Mouse (Mus musculus) ovary, postnatal 14 days (tissue): ENCODE measurements around the gene Tmem117.

ENCODE experiments used
- DNase-seq: peaks from one replicate; pipeline ENCODE4 v3.0.0; 2022; ENCODE audit warnings: low spot score

Tmem117 gene

DNA sequence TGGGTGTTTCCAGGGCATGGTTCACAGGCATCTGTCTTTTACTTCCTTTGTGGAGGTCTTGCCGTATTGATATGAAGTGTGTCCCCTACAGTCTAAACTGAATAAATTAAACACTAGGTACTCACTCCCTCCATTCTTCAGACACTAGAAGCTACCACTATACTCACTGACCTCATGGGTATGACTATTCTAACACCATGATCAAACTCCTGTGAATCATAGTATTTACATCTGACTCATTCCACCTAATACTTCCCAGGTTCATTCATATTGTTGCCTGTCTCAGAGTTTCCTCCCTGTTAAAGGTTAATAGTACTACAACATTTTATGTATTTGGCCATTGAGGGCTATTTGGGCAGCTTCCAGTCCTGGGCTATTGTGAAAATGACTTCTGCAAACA is 274.2 kb downstream of the Tmem117 start:
- no peak for DNase-seq

GRCm38 (mm10) chr15:94904672-94905407 is 275.8 kb downstream of the Tmem117 start:
- no peak for DNase-seq

GRCm38 (mm10) chr15:94921672-94922071 is 292.6 kb downstream of the Tmem117 start:
- no peak for DNase-seq

DNA sequence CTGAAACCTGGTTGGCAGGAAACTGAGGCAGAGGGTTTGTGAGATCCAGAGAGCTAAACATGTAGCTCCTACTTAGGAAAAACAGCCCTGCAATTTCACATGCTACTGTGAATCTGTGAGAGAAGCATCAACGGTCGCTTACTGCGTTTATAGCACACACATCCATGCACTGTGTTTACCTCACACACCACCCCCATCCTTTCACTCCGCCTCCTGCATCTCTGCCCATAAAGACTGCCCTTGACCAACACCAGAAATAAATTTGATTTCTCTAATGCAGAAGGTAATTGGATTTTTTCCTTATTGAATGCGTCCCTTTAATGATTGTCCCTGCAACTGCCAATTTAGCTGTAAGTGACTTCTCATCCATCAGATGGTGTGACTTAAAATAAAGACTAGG is 299.0 kb downstream of the Tmem117 start:
- DNase-seq, result no peak

DNA sequence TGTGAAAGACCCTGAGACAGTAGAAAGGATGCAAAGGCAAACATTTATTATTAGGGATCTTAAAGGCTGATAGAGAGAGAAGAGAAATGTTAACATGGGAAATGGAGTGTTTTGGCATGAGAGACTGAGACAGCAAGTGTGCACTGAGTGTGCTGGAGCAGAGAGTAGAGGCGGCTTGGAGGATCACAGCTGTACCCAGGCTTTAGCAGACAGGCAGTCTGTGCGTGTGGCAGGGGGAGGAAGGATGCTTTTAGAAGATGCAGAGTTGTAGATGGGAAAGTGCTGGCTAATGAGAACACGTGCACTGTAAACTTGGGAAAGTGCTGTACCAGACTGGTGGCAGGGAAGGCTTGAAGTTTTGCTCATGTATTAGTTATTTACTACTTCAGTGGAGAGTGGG is 301.7 kb downstream of the Tmem117 start:
- no peak for DNase-seq

DNA sequence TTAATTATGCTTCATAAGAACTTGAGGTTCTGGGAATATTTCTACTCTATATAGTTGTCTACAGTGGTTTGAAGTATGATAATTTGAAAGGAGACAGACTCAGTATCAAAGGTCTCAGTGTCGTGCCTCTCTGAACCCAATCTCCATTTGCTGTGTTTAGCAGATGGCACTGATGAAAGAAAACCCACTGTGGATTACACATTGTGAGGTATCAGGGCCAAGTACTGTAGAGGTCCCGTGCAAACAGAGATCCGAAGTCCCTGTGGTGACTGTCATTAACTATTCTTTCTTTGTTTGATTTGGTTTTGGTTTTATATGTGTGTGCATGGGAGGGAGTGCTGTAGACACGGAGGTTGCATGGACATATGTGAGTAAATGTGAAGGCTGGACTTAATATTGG is 304.0 kb downstream of the Tmem117 start:
- no peak for DNase-seq

DNA sequence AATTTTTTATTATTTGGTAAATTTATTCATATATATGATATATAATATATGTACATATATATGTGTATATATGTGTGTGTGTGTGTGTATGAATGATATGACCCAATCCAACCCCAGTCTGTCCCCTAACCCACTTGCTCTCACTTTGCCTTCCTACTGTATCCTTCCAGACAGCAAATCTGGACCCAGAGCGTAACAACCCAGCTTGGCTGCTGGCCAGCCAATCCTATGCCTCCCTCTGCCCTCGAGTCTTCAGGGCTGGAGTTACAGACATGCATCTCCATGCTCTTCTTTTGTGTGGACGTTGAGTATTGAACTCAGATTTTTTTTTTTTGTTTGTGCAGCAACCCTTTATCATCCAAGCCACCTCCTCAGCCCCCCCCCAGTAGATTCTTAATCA is 304.4 kb downstream of the Tmem117 start:
- DNase-seq, result no peak

DNA sequence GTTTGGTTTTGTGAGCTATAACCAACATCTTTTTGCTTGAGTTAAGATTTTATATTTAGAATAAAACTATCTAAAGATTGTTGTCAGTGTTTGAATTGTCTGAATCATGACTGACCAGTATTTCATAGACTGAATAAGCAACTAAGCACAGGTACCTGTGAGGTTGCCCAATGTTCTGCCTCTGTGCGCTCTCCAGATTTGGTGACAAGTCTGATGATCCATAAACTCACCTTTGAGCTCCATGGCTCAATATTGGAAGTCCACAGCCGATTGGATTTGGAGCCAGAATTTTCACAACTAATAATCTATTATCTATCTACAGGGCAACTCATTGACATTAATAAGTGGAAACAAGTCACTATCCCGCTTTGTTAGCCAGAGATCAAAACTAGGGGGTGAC is 312.9 kb downstream of the Tmem117 start:
- DNase-seq, result no peak

DNA sequence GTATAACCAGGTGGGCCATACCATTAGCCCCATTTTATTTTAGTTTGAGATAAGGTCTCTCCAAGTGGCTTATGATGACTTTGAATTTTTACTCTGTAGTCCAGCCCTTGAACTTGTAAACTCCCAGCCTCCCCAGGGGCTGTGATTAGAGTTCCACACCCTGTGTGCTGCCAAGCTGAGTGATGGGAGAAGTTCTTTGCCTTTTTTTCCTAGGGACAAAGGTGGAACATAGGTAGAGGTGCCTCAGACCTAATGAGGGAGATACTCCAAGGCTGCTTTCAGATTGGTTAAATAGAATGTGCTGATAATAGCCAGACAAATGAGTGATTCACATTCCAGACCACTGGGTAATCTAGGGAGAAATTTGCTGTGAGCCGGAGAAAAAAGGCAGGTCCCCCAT is 313.4 kb downstream of the Tmem117 start:
- no peak for DNase-seq

DNA sequence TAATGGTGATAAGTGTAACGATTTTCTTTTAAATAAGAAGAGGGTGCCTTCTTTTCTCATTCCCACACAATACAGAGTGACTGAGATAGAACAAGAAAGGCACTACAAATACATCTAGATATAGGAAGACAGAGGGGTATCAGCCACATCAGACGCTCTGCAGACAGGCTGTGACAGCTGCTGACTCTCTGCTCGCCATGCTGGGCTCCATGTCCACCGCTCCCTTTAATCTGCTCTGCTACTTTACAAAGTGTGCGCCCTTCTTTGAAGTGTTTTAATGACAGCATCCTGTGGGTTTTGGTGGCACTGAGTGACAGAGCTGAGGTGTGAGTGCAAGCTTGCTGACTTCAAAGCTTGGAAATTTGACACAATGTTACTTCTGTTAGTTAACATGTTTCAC is 314.9 kb downstream of the Tmem117 start:
- no peak for DNase-seq

DNA sequence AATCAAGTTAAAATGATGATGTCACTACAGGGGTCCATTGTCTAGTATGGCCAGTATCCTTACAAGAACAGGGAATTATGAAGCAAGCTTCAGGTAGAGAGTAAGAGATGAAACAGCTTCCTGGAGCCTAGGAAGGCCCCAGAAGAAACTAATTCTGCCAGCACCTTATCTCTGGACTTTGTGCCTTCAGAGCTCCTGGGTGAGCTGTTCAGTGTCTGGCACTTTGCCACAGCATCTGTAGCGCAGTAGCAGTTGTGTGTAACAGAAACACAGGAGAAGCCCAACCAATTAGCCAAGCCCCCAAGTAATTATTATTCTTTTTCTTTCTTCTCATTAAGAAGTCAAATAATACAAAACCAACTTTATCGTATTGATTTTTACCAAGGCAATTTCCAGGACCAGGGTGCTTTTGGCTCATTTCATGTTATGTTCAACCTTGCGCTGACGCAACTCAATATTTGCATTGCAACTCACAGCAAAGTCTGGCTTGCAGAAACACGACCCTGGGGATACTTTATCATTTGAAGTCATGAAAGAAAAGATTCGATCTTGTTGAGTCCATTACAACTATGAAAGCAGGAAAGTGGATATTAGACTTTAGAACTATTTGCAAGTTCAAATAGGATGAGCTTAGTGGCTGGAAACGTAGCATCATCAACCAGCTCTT is 322.5 kb downstream of the Tmem117 start:
- no peak for DNase-seq

DNA sequence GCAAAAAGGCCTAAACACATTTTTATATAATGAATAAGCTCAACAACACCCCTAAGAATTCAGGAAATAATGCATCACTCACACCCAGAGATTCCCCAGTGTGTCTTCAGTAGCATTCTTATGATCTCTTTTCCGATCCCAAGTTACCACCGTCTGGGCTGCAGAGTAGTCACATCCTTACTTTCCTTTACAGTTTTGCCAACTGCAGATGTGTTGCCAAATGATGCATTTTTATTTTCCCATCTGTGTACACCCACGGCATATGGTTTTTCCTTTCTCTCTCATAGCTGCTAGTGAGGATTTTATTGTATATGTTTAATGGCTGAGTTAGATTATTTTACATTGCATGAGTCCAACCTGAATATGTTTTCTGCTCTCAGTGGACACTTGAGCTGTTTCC is 327.7 kb downstream of the Tmem117 start:
- no peak for DNase-seq

GRCm38 (mm10) chr15:94957202-94957601 is 328.2 kb downstream of the Tmem117 start:
- DNase-seq, result no peak

- no peak for DNase-seq
Observed at GRCm38 (mm10) chr15:94967004-94967403, 338.0 kb downstream of the Tmem117 start.

- DNase-seq, result no peak
Observed at GRCm38 (mm10) chr15:94968403-94969180, 339.6 kb downstream of the Tmem117 start.

DNA sequence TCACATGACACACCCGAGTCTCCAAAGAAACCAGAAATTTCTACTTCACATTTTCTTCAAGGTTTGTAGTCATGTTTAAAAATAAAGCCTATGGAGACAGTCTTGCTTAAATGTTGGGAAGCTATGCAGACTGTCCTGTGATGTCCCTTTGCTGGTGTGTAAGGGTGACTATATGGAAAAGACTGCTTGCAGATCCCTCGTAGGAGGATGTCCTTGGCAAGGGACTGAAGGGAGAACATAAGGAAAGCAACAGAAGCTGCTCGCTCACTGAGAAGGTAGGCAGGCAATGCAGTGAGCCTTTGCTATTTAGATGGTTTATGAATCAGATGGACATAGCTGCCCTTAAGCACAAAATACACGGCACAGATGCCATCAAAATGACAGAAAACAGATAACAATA is 352.8 kb downstream of the Tmem117 start:
- DNase-seq, result no peak

DNA sequence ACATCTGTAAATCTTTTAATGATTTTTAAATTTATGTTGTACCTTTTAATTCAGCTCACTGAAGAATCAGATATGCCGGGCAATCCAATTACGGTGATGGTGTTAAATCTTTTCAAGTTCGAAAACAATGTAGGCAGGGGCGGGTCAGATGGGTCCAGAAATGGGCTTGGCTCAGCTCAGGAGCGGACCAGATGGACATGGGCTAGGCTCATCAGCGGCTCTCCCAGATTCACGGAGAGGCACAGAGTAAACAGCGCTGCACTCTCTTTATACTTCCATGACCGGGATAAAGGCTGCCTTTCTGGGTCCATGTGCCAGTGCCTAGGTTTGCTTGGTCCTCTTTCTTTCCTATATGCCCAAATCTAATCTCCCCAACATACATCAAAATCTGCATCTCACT is 366.3 kb downstream of the Tmem117 start:
- no peak for DNase-seq

DNA sequence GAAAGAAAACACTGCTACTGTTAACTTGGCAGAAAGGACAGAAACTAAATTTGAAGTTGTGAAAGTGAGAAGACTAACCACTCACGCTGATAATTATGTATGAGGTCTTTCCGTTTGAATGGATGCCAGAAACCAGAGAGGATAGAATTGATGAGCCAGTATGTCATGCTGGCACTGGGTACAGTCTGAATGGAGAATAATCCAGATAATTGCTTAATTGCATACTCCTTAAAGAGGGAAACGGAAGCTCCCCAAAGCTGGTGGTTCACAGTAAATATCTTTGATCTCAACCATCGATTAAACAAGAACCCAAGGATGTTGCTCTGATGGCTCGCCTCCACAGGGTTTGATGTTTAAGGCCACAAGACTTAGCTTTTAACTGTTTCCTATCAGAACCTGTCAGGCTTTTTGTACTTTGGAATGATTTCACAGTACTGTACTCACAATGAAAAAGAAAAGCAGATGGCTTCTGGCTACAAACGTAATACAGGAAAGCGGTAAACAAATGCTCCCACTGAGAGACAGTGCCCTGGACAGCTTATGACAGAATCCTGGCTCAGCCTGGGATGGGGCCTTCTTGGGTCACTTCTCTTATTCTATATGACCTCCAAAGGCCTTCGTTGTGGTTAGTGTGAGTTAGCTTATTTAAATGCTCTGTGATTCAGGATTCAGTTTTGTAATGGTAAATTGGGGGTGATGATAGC is 376.2 kb downstream of the Tmem117 start:
- DNase-seq, result no peak

DNA sequence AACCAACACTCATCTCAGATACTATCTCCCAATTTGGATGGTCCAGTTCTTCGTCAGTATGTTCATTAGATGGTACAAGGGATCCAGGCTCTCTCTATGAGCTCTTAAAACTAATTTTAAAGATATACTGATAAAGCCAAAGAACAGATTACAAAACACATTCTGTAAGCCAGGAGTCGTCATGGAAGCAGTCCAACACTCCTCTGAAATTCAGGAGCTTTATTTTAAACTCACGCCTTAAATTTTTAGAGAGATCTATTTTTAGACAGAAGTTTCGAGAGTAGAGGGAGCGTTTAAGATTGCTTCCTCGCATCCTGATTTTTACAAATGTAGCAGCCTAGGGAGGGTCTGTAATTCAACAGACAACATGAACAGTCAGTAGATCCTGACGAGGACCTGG is 393.2 kb downstream of the Tmem117 start:
- DNase-seq, result no peak

DNA sequence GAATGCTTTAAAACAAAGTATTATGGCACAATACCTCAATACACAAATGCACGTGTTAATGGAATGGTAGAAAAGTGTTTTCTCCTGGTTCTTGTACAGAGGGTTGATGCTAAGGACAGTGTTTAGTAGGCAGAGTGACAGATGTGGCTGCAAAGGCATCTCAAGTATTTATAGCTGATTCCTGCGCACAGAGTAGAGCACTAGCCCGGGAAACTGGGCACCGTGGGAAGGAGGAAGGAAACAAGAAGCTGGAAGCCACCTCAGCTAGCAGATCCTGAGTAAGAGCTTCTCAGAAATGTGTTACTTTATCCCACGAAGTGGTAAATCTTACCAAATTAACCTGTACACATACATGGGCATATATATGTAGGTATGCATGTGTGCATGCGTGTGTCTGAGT is 395.4 kb downstream of the Tmem117 start:
- DNase-seq, result no peak

DNA sequence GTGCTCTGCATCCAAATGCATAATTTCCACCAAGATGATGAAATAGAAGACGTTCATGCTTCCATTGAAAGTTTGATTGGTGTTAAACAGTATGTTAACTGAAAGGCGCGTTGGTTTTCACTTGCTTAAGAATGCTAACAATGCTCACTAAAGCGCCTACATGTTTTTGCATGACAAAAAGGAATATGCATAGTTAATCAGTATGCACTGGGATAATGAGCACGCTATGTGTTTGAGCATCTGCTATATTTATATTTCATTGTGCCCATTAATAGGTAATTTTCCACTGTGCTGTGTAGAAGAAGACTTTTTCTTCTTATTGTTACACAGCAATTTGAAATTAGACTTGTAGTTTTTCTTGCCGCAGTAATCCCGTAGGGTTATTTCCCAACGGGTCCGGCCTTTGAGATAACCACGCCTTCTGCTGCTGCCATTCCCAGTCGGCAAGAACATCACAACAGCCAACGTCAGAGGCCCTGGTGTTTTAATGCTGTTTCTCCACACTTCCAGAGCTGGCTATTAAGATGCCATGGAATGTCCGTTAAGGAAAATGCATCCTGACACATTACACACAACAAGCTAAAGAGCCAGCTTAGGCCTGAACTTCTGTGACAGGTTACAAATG is 399.9 kb downstream of the Tmem117 start:
- no peak for DNase-seq

DNA sequence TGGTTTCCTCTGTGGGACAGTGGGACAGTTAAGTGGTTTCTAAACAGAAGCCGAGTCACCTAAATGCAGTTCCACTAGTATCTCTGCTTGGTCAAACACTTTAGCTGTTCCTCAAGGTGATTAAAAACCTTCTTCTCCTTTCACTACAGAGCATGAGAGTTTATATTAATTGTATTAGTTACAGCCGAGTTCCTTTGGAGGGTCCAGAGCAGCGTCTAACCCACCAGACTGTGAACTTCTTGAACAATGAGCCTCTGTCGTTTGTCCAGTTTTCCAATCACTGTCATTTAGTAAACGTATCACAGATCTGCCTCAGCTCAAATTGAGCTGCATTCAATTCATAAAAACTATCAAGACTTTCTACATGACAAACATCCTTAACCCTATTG is 400.4 kb downstream of the Tmem117 start:
- no peak for DNase-seq
